Mouse (Mus musculus): ENCODE measurements at regions not wholly inside any gene's neighbourhood (a gene's known extent, or its start where the extent isn't known, plus 50 kb on each side); places are given as distances from the start of the nearest gene placed in this dataset.

DNA sequence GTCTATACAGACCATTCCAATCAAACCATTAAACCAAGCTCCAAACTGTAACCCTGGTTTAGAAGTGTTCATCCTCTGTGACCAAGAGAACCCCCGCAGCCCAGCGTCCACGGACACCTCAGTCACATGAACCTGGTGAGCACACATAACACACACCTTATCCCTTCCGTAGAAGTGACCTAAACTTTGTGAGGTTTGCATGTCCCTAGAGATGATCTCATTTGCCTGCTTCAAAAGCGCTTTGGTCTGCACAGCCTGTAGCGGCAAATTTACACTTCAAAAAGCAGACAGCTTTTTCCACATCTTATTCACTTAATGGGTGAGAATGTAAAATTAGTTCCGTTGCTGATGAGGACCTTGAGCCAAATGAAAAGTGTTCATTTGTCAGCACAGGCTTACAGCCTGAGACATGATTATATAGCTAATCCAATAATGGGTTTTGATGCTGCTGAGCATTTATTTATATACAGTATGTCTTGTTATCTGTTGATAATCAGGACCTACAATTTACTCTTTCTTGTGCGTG lies 122.3 kb upstream of the Lmo4 start:
- ATAC-seq (ENCODE audit: insufficient number of reproducible peaks, low FRiP score, low TSS enrichment), result no peak

- no peak for ATAC-seq (ENCODE audit: insufficient number of reproducible peaks, low FRiP score, low TSS enrichment)
Measured at GRCm38 (mm10) chr3:144324974-144325373, 120.0 kb upstream of the Lmo4 start.

GRCm38 (mm10) chr3:144323524-144323923 lies 118.5 kb upstream of the Lmo4 start:
- no peak for ATAC-seq (ENCODE audit: insufficient number of reproducible peaks, low FRiP score, low TSS enrichment)

GRCm38 (mm10) chr3:144319468-144320205 lies 114.6 kb upstream of the Lmo4 start:
- ATAC-seq (ENCODE audit: insufficient number of reproducible peaks, low FRiP score, low TSS enrichment), result no peak

GRCm38 (mm10) chr3:144318761-144319467 lies 113.9 kb upstream of the Lmo4 start:
- ATAC-seq (ENCODE audit: insufficient number of reproducible peaks, low FRiP score, low TSS enrichment), result no peak

DNA sequence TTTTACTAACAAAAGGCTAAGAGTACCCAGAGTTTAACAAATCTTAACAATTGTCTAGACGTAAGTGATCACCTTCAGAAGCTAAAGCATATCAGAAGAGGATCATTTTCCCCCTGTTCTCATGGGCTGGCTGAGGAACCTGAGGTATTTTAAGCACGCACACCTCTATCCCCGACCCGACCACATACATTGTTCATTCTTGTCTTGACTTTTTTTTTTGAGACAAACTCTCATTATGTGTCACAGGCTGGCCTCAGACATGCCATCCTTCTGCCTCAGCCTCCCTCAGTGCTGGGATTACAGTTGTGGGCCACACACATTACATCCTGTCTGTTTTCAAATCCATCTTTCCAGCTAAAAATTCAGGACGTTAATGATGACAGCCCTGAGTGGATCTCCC lies 105.7 kb upstream of the Lmo4 start:
- no peak for ATAC-seq (ENCODE audit: insufficient number of reproducible peaks, low FRiP score, low TSS enrichment)

DNA sequence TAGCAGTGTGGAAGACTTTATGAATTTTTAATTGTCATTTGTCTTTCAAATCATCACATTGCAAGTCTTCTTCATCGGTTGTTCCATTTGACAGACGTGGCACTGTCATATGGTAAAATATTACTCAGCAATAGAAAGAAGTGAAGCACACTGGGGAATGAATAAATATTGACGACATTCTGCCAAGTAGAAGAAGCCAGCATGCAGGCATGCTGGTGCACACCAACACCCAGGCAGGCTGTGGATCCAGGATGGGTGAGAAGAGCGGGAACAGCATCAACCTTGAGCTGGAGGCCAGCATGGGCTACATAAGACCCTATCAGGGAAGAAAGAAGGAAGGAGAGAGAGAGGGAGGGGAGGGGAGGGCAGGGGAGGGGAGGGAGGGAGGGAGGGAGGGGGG lies 103.6 kb upstream of the Lmo4 start:
- ATAC-seq (ENCODE audit: insufficient number of reproducible peaks, low FRiP score, low TSS enrichment), result no peak

DNA sequence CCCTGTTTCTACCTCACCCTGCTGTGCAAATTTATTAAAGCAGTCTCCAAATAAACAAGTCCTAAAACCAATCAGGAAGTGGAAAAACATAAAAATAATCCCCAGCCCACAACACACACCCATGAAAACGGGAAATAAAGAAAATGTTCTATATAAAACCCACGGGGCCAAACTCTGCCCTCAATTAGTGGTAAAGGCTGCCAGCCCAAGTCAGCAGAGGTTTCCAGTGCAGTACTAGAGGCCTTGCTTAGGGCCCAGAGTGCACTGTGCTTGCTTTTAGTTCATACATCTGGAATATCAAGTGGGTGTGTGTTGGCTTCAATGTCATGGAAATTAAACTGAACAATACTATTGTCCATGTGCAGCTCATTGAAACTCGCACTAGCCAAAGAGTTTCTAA lies 102.5 kb upstream of the Lmo4 start:
- ATAC-seq (ENCODE audit: insufficient number of reproducible peaks, low FRiP score, low TSS enrichment), result no peak

DNA sequence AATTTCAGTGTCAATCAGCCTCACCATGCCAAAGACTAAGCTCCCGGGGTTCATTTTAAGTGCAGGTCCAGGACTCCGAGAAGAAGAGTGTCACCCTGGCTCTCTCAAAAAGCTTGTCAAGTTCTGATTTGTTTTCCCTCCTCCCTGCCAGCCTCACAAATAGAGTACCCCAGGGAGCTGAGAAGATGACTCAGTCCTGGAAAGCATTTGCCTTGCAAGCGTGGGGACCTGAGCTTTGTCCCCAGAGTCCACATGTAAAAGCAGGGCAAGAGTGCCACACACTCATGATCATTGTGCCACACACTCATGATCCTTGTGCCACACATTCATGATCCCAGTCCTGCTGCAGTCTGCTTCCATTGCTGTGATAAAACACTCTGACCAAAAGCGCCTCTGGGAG lies 100.4 kb upstream of the Lmo4 start:
- ATAC-seq (ENCODE audit: insufficient number of reproducible peaks, low FRiP score, low TSS enrichment), result no peak

- no peak for ATAC-seq (ENCODE audit: insufficient number of reproducible peaks, low FRiP score, low TSS enrichment)
Measured at GRCm38 (mm10) chr3:144304924-144305323, 99.9 kb upstream of the Lmo4 start.

GRCm38 (mm10) chr3:144302626-144303025 lies 97.6 kb upstream of the Lmo4 start:
- ATAC-seq (ENCODE audit: insufficient number of reproducible peaks, low FRiP score, low TSS enrichment), result no peak

- ATAC-seq (ENCODE audit: insufficient number of reproducible peaks, low FRiP score, low TSS enrichment), result no peak
Measured at GRCm38 (mm10) chr3:144301068-144301467, 96.0 kb upstream of the Lmo4 start.

- ATAC-seq (ENCODE audit: insufficient number of reproducible peaks, low FRiP score, low TSS enrichment), result no peak
Measured at GRCm38 (mm10) chr3:144299239-144299638, 94.2 kb upstream of the Lmo4 start.

DNA sequence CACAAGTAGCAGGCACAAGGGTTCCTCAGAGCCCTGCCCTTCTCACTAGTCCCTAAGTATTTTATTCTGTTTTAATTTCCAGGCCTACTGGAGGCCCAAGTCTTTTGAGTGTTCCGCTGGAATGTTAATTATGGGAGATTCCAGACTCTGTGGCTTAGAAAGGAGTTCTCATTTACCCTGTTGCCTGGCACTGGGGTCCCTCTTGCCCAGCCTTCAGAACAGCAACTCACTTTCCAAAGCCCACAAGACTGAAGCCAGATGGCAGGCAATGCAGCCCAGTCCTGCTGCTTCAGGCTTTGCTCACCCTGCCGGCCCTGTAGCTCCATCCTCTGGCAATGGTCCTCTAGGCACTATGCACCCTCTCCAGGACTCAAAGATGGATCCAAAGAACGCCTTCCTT lies 84.5 kb upstream of the Lmo4 start:
- no peak for ATAC-seq (ENCODE audit: insufficient number of reproducible peaks, low FRiP score, low TSS enrichment)

- no peak for ATAC-seq (ENCODE audit: insufficient number of reproducible peaks, low FRiP score, low TSS enrichment)
Measured at GRCm38 (mm10) chr3:144286100-144286499, 81.1 kb upstream of the Lmo4 start.

- no peak for ATAC-seq (ENCODE audit: insufficient number of reproducible peaks, low FRiP score, low TSS enrichment)
Measured at GRCm38 (mm10) chr3:144284326-144284725, 79.3 kb upstream of the Lmo4 start.

- no peak for ATAC-seq (ENCODE audit: insufficient number of reproducible peaks, low FRiP score, low TSS enrichment)
Measured at GRCm38 (mm10) chr3:144273115-144273514, 68.1 kb upstream of the Lmo4 start.

DNA sequence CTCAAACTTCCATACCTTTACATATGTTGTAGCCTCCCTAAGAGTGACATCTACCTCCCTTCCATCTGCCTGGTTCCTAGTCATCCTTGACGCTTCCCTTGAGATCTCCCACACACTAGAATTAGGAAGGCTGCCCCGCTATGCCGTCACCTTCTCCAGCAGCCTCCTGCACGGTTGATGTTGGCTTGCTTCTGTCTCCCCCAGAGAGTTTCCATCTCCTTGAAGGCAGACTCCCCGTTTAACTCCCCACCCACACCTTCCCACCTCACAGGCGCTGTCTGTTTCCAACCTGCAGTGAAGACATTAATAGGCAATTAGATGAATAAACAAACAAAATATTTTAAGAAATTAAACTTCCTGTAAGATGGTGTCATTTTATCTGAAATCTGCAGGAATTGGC lies 65.2 kb upstream of the Lmo4 start:
- ATAC-seq (ENCODE audit: insufficient number of reproducible peaks, low FRiP score, low TSS enrichment), result no peak

DNA sequence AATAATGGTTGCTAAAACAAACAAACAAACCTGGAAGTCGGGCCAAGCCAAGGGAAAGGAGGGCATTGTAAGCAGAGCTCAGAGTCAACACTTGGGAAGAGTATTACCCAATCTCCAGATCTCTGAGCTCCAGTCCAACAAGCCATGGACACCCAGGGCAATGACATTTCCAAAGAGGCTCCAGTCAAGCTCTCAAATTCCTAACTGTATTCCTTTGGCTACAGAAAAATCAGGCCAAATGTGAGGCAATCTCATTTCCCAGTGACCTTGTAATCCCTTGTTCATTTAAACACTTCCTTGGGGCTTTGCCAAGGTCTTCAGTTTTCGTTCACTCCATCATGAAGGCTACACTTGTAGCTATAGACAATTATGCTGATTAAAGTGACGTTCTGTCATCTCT lies 59.5 kb upstream of the Lmo4 start:
- no peak for ATAC-seq (ENCODE audit: insufficient number of reproducible peaks, low FRiP score, low TSS enrichment)

DNA sequence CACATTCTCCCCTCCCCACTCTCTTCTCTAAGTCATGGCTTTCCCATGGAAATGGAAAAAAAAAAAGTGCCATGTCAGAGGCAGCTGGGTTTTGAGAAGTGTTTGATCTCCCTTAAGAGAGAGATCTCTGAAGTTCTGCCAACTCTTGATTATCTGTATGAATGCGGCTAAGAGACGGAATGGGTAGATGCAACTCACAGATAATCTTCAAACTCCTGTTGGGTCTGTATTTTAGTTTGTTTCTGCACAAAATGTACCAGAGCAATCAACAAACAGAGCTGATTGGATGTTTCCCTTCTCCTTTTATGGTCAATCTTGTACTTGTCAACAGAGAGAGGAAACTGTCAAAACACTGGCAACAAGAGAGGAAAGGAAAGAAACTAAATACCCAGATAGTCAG lies 55.9 kb upstream of the Lmo4 start:
- no peak for ATAC-seq (ENCODE audit: insufficient number of reproducible peaks, low FRiP score, low TSS enrichment)

DNA sequence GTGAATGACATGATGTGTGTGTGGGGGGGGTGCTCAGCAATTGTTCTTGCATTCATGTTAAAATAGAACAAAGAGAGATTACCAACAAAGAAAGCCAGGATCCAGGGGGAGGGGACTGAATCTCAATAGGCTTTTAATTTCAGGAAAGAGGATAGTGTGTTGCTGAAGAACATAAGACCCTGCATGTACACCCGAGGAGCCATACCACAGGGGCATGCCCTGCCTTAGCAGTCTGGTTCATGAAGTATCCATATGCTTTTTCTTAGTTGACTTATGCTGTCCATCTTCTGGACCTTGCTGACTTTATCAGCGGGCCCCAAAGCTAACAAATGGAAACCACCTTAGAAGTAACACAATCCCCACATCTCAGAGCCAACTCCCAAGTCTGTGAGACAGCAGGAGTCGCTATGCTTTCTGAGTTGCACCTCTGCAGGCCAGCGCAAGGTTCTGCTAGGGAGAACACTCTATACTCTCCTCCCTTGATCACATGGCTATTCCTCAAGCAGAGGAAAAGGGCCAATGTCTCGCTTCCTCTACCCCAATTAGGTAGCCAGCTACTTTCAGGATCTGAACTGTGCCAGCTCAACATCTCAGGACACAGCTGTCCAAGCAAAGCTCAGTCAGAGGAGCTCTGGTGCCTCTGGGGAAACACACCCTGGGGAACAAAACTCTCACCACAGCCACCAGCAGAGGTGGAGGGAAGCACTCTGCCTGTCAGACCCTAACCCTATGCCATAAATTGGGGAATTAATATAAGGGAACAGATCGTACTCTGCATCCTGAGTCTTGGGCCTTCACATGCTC lies 52.9 kb upstream of the Lmo4 start:
- ATAC-seq (ENCODE audit: insufficient number of reproducible peaks, low FRiP score, low TSS enrichment), result no peak
